Mouse (Mus musculus): ENCODE results near the gene Tmem223.

- TF ChIP-seq POLR2A (IDR thresholded peaks at IDR 0.05; ENCODE audit: insufficient read length, low read depth) = no peak
- no peak for TF ChIP-seq POLR2AphosphoS2 (IDR thresholded peaks at IDR 0.05; ENCODE audit: insufficient read length, low read depth)
- TF ChIP-seq MYOG (IDR thresholded peaks at IDR 0.05; ENCODE audit: control insufficient read depth in 1 of 3, insufficient read depth in 1 of 3, insufficient read length in 2 of 3, low read depth in 2 of 3) = no peak
- TF ChIP-seq USF1 (IDR thresholded peaks at IDR 0.05; ENCODE audit: low read depth) = no peak
- no peak for TF ChIP-seq TCF12 (IDR thresholded peaks at IDR 0.05; ENCODE audit: insufficient read depth, poor library complexity, severe bottlenecking)
- TF ChIP-seq MAX (IDR thresholded peaks at IDR 0.05; ENCODE audit: low read depth) = no peak
- no peak for TF ChIP-seq TCF3 (IDR thresholded peaks at IDR 0.05; ENCODE audit: insufficient read length, low read depth)
- no peak for TF ChIP-seq E2F4 (IDR thresholded peaks at IDR 0.05; ENCODE audit: insufficient read depth)
- TF ChIP-seq SRF (IDR thresholded peaks at IDR 0.05; ENCODE audit: control insufficient read depth, insufficient read length, low read depth) = no peak
Observed at GRCm38 (mm10) chr19:8742176-8742575, 28.6 kb upstream of the Tmem223 start.
